Mouse (Mus musculus) midbrain, embryonic 10.5 days (tissue): Measurements from ENCODE around the gene Col6a4. TPM values are rescaled to one million over a fixed set of nuclear protein-coding genes. Genes with fewer than 3 reads are reported as not detected.

Experiments
- polyA plus RNA-seq: library from polyadenylated mRNA; unstranded; fragments of >200 nt; fragmentation: Nextera tagmentation; extraction: Ambion mirVana; gene quantifications from 2 replicates; pipeline ENCODE4 v1.2.1, GENCODE M21; 2016

Col6a4 gene
- polyA plus RNA-seq, 1 experiment from 2014 or later = 0.10 TPM

Other genes with a start within 250 kb of the Col6a4 start
- not detected in 2 replicates for gene Col6a5, start 136.1 kb downstream of the Col6a4 start, polyA plus RNA-seq
- gene Glyctk, start 61.4 kb upstream of the Col6a4 start, polyA plus RNA-seq = 5.0 and 8.4 TPM in 2 replicates
- 23.4 and 29.3 TPM in 2 replicates for gene Wdr82, start 74.1 kb upstream of the Col6a4 start, polyA plus RNA-seq
- gene Ppm1m, start 103.0 kb upstream of the Col6a4 start, polyA plus RNA-seq = 46.2 and 52.1 TPM in 2 replicates
- gene Twf2, start 106.3 kb upstream of the Col6a4 start, polyA plus RNA-seq = 69.7 and 74.8 TPM in 2 replicates
- 0.05 TPM in 1 of 2 replicates, not detected in the other for gene Tlr9, start 125.8 kb upstream of the Col6a4 start, polyA plus RNA-seq
- gene Alas1, start 151.9 kb upstream of the Col6a4 start, polyA plus RNA-seq = 71.1 and 82.7 TPM in 2 replicates
- 38.1 and 46.6 TPM in 2 replicates for gene Poc1a, start 184.3 kb upstream of the Col6a4 start, polyA plus RNA-seq